Mouse (Mus musculus) kidney, adult 11 months (tissue): ENCODE data around the gene Elk3.

Source experiments
- DNase-seq: peaks from one replicate; pipeline ENCODE4 v3.0.0; 2022

The Elk3 gene

GRCm38 (mm10) chr10:93291843-93292242 lies 19.1 kb downstream of the Elk3 start:
- DNase-seq, result peak; percentile 76

DNA sequence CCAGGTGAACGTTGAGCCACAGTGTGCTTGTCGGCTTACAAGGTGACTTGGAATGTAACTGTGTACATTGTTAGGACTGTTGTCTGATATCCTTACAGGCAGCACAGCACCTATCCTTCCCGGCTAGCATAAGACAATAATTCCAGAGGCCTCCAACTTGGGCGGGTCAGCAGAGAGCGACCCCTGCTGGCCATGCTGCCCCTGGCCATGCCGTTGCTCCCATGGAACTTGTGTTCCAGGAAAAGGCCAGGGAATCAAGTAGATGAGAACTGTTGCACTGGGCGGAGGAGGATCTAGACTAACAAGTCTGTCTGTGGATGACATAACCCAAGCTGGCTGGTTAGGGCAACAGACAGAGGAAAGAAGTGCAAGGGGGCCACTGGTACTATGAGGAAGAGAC lies 19.6 kb downstream of the Elk3 start:
- DNase-seq, result peak; percentile 48

- DNase-seq, result no peak
Observed at GRCm38 (mm10) chr10:93289404-93289803, 21.5 kb downstream of the Elk3 start.

DNA sequence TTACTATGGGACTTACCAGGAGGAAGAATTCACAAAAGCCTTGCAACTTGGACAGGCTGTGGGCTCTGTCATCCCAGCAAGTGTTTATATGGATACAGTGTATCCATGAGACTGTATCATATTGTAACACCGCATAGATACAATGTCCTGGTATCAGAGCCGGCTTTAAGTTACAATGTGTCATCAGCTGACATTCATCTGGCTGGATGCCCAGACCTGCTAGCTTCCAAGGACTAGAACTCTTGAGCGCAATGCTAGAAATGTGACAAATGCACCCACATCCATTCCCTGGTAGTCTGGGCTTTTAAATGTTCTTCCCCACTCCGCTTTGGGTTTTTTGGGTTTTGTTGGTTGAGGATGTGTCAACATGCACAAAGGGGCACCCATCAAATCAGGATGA lies 22.6 kb downstream of the Elk3 start:
- DNase-seq, result no peak

GRCm38 (mm10) chr10:93287551-93288145 lies 23.3 kb downstream of the Elk3 start:
- DNase-seq, result no peak

DNA sequence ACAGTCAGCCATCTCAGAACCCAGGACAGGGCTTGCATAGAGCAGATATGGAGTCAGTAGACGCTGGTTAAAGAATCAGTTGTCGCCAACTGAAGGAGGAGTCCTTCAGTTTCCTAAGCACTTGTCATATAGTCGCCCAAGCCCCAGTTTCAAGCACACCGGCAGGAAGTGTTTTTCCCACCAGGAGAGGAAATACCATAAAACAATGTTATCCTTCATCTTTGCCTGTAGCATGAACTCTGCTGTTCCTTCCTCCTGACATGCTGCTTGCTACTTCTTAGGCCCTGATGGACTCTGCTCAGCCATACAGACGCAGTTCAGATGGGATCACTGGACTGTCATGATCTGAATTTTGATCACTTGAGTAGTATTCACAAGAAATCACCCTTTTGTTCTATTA lies 25.4 kb downstream of the Elk3 start:
- DNase-seq, result no peak

DNA sequence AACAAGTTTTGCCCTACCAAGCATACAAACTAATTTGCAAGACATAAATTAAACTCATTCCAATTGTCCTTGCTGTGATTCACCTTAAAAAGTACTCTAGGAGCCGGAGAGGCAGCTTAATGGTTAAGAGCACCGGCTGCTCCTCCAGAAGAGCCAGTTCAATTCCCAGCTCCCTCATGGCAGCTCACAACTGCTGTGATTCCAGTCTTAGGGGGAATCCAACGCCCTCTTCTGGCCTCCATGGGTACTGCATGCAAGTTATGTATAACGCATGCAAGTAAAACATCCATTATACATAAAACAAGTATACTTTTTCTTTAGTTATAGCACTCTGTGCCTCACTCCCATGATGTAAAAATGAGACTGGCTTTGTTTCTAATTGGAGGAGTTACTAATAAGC lies 27.7 kb downstream of the Elk3 start:
- DNase-seq, result no peak

DNA sequence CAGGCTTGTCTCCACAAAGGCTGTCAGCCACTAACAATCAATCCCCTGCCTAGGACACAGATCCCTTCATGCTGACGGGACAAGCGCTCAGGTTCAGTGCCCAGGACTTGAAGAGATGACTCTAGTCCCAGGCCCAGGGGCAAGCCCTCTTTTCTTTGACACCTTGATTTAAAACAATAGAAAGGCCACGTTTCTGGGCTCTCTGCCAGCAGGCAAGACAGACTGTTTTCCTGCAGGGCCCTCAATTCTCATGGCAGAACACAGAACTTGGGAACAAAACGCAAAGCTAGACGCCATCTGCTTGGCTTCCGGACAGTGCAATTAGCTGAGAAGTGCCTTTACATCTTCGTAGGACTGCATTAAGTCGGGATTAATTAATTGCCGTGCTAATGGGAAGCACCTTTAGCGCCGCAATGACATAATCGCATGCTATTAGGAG lies 28.4 kb downstream of the Elk3 start:
- DNase-seq, result peak; percentile 55

DNA sequence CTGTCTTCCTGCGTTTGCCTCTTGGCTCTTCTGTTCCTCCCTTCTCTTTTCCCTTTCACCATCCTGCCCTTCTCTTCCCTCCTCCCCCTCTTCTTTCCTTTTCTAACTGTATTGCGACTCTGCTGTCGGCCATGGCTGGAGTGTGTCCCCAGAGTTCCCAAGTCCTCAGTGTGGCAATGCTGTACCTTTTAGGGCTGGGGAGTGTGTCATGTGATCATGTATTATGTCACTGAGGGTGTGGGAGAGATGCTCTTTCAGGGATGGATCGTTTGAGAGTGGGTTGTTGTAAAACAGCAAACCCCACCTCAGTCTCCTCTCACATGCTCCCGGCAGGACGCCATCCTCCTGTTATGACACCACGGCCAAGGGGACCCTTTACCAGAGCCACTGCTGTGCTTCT lies 29.8 kb downstream of the Elk3 start:
- no peak for DNase-seq

DNA sequence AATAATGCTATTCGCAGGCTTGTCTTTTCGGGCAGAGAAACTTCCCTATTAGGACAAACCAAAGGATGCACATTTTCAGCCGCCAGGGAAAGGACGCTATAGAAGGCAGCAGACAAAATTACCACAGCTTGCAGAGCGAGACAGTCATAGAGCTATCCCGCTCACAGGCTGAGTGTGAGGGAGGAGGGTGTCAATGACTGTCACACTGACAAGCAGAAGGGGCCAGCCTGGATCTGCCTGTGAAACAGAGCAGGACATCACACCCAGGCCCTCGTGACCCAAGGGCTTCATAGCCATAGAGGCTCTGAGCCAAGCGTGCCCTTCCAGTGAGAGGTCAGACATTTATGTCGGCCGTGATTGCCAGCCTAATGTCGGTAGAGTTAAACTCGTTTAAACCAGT lies 30.3 kb downstream of the Elk3 start:
- DNase-seq, result peak; percentile 45

DNA sequence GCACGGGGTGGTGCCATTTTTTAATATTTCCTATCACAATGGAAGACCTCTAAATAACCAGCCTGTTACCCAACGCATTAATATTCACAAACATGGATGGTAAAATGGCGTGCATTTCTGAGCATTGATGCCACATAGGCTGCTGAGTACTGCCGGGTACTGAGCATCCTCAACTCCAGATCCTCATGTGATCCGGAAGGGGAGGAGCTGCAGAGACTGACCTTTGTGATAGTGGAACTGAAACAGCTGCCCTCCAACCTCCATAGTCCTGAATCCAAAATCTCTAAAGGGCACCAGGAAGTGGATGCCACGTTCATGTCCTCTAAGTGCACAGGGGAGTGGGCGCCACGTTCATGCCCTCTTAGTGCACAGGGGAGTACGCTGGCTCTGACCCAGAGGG lies 31.9 kb downstream of the Elk3 start:
- DNase-seq, result no peak

DNA sequence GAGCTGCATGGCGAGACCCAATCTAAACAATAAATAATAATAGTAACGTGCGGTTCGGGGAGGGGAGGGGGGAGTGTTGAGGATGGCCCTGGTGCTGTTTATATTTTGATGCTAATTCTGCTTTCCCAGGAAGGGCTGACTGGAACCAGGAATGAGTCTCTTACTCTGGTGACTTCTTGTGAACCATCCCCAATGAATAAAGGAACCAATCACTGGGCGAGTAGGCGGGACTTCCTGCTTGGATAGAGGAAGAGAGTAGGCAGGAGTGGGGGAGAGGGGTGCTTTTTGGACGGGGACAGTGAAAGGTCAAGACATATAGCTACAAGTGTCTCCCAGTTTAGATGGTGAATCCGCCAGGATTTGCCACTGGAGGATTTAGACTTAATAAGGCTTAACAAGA lies 32.6 kb downstream of the Elk3 start:
- no peak for DNase-seq

- no peak for DNase-seq
Observed at GRCm38 (mm10) chr10:93276857-93277256, 34.1 kb downstream of the Elk3 start.

DNA sequence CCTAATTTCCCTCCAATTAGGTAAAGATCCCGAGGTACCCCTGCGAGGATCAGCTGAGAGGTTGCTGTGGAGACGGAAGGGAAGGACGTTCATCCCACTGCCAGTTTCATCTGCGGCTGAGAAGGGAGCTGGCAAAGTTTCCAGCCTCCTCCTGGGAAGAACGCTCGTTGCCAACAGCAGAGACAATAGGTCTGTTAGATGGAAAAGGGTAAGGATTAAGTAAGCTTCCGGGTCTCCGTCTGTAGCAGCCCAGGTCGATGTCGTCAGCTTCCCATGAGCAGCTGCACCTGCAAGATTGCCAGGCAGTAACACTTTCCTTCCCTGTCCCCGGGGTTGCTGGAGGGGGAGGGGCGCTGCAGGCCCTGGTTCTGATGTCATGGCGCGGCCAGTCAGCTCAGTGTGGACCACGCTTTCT lies 34.6 kb downstream of the Elk3 start:
- DNase-seq, result peak; percentile 68

GRCm38 (mm10) chr10:93275212-93276136 lies 35.5 kb downstream of the Elk3 start:
- DNase-seq, result no peak

- DNase-seq, result no peak
Observed at GRCm38 (mm10) chr10:93274277-93274696, 36.6 kb downstream of the Elk3 start.

- peak; percentile 75 for DNase-seq
Observed at GRCm38 (mm10) chr10:93272986-93273982, 37.7 kb downstream of the Elk3 start.

DNA sequence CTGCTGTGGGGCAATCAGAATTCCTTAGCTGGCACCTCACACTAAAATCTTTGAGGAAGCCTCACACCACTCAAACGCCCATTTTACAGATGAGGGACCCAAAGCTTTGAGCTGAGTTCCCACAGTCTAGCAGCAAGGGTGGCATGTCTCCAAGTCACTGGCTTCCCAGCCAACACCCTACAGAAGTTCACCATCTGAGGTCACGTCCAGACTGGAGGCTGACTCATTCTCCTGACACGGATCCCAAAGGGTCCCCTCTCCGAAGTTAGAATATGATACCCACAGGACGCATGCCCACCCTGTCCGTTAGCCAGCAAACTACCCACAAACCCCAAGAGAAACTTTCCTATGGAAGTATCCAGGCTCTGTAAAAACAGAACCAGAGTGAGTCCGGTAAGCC lies 39.1 kb downstream of the Elk3 start:
- DNase-seq, result no peak

DNA sequence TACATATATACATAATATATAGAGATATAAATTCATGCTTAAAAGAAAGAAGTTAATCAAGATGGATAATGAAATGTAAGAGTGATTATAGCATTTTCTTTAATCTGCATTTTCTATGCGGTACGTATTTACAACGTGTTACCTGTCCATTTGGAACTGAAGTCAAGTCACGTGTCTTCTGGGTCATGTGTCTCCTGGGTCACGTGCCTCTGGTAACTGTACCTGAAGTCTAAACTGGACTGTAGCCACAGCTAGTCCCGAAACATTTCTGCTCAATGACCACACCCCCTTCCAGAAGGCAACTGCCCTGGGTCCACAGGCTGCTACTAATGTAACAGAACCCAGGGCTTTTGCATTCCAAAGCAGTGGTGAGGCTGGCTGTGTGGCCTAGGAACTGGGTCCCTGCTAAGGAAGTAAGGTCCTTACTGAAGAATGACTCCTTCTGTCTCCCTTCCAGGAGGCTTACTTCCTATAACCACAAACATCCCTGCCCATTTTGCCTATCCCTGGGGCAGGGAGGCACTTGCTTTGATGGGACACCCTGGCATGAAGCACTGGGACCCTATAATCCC lies 40.0 kb downstream of the Elk3 start:
- no peak for DNase-seq

- no peak for DNase-seq
Observed at GRCm38 (mm10) chr10:93269744-93270143, 41.2 kb downstream of the Elk3 start.

GRCm38 (mm10) chr10:93268339-93268738 lies 42.6 kb downstream of the Elk3 start:
- no peak for DNase-seq

DNA sequence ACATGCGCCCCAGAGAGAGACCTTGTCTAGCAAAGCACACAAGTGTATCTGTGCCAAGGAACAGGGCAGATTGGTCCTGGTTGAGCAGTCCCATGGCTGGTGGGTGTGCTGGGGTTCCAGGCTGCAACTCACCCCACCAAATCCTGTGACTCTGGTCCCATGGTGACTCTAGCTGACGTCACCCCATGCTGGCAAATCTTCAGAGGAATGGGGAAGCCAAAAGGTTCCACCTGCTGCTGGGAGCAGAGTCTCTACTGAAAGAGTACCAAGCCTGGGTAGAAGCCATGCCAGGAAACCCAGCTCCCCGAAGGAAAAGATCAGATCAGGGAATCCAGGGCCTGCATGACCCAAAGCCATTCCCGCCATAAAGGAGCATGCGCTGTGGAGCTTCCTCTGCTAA lies 43.4 kb downstream of the Elk3 start:
- no peak for DNase-seq

DNA sequence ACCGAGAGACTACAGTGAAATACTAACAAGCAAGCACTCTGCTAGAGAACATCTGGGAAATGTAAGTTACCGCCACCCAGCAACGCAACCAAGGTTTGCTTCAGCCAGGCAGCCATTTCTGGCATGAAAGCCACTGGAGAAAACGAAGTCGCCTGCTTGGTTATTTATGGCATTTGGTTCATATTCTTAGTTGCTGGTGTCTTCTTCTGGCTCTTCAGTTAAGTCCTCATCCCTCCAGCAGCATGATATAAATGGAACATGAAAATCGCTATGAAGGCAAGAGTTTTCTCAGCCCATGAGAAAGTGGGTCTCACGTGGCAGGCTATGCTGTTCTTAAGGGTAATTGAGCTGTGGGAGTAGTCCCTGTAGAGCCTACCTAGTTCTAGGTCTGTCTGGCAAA lies 44.4 kb downstream of the Elk3 start:
- no peak for DNase-seq
